Mouse (Mus musculus) megakaryocyte, embryonic 14.5 days (primary cell): Measurements from ENCODE around the gene Dut.

Source experiments
- FLI1 ChIP-seq: IDR thresholded peaks from 2 replicates; pipeline ENCODE4 v1.6.1; 2012; ENCODE audit warnings: low read length, inconsistent platforms, mixed read lengths
- GATA1 ChIP-seq: IDR thresholded peaks from 3 replicates; pipeline ENCODE4 v1.6.1; 2012; ENCODE audit warnings: mixed read lengths, low read length, inconsistent platforms, borderline replicate concordance

DNA sequence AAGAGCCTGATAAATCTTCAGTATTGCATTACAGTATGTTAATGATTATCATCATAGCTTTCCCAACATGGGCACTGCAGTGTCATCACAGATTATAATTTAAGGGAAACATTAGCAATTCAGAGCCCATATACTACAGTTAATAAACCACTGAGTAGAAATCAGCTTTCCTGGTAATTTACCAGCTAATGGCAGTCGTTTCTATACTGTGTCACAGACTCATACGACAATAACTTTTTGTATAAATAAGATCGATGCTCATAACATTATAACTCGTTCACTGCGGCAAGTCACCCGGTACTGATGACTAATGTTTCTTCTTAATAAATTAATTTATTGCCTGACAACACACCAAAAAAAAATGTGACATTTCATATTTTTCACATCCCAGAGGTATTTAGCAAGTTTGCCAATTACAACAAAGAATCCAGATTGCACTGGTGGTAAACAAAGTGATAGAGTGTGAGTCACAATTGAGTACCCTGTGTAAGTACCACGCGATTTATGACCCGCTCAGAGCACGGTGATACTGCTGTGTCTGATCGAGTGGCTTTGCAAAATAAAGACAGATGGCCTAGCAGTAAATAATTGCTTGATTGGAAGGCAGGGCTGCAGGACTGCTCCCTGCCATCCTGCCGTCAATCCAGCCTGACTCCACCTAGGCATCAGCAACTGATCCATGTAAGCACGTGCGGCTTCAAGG, 37.9 kb upstream of the Dut start:
- TF ChIP-seq GATA1 = no peak
- TF ChIP-seq FLI1 = no peak
